Mouse (Mus musculus): ENCODE data around the gene Pramel1. TPM values are rescaled to one million over a fixed set of nuclear protein-coding genes. Genes with fewer than 3 reads are reported as not detected.
"Not testable (repeated sequence)": the region's sequence is repeated elsewhere in the genome, so short reads cannot be mapped to it uniquely, and the experiment has no call there.

Pramel1 gene
- not detected in 2 replicates for polyA plus RNA-seq (2015; fragmentation: Nextera tagmentation; extraction: Ambion mirVana)

GRCm38 (mm10) chr4:143394181-143394580 lies at the start of gene Pramel1:
Pramel1 (plus strand) TSS chr4:143394428.
- H3K9me3 ChIP-seq (replicated peaks): no peaks in the 10 kb centered on the region; the same call in 1 of the 2 replicates
- no peaks in the 10 kb centered on the region for H3K36me3 ChIP-seq (ENCODE audit: poor library complexity, severe bottlenecking)
- no peak for ATAC-seq
- H3K4me3 ChIP-seq: no peak within 1 kb of the TSS
- H3K9ac ChIP-seq: no peak within 1 kb of the TSS
- H3K27ac ChIP-seq: no peak within 1 kb of the TSS
- 84% methylated on average over 26 of the region's 26 CpGs for WGBS
- H3K27me3 ChIP-seq: no peaks in the 10 kb centered on the region
- H3K4me1 ChIP-seq: no peaks in the 10 kb centered on the region
- no peak within 1 kb of the TSS for H3K4me2 ChIP-seq

GRCm38 (mm10) chr4:143345491-143345890 lies 48.7 kb upstream of the Pramel1 start:
- not testable (repeated sequence) for ATAC-seq; H3K27ac ChIP-seq; H3K9ac ChIP-seq; H3K9me3 ChIP-seq (replicated peaks); H3K4me3 ChIP-seq; H3K36me3 ChIP-seq (ENCODE audit: poor library complexity, severe bottlenecking); H3K4me2 ChIP-seq
- 92% methylated on average over 5 of the region's 5 CpGs for WGBS
- Histone ChIP-seq H3K27me3 (peaks cover 33% of the 10 kb centered on the region), H3K4me1 (peaks cover 13% of the 10 kb centered on the region)

- Histone ChIP-seq H3K36me3 (ENCODE audit: poor library complexity, severe bottlenecking) (no peaks in the 10 kb centered on the region), H3K4me1 (peaks cover 15% of the 10 kb centered on the region), H3K9ac (no peak overlapping the region), H3K4me3 (no peak overlapping the region), H3K27me3 (peaks cover 59% of the 10 kb centered on the region), H3K27ac (no peak overlapping the region), H3K4me2 (no peak overlapping the region), H3K9me3 (replicated peaks) (no peaks in the 10 kb centered on the region)
- WGBS: 28% methylated on average over 5 of the region's 5 CpGs
- no peak for ATAC-seq
Measured at GRCm38 (mm10) chr4:143348678-143349077, 45.5 kb upstream of the Pramel1 start.

GRCm38 (mm10) chr4:143349484-143349906 lies 44.7 kb upstream of the Pramel1 start, which contains the start of gene Lrrc38:
Lrrc38 (plus strand) TSS chr4:143349757.
- no peaks in the 10 kb centered on the region for H3K9me3 ChIP-seq (replicated peaks)
- peak within 1 kb of the TSS; percentile 48 for H3K9ac ChIP-seq
- peak; percentile 41; the same call in 1 of the 2 replicates for ATAC-seq
- peak within 1 kb of the TSS; percentile 50 for H3K4me3 ChIP-seq
- no peak within 1 kb of the TSS for H3K27ac ChIP-seq
- peaks cover 59% of the 10 kb centered on the region for H3K27me3 ChIP-seq
- H3K4me1 ChIP-seq: peaks cover 15% of the 10 kb centered on the region
- no peaks in the 10 kb centered on the region for H3K36me3 ChIP-seq (ENCODE audit: poor library complexity, severe bottlenecking)
- H3K4me2 ChIP-seq: peak within 1 kb of the TSS; percentile 92
- under 1% methylated on average over 19 of the region's 19 CpGs for WGBS

- Histone ChIP-seq H3K9me3 (replicated peaks) (no peaks in the 10 kb centered on the region), H3K27me3 (peaks cover 59% of the 10 kb centered on the region), H3K4me3 (peak overlapping the region; percentile 50), H3K4me1 (peaks cover 15% of the 10 kb centered on the region), H3K4me2 (peak overlapping the region; percentile 92), H3K9ac (peak overlapping the region; percentile 48), H3K36me3 (ENCODE audit: poor library complexity, severe bottlenecking) (no peaks in the 10 kb centered on the region), H3K27ac (no peak overlapping the region)
- peak; percentile 38; the same call in 1 of the 2 replicates for ATAC-seq
- 5% methylated on average over 71 of the region's 72 CpGs for WGBS
Measured at GRCm38 (mm10) chr4:143350047-143351015, 43.9 kb upstream of the Pramel1 start.

- Histone ChIP-seq H3K36me3 (ENCODE audit: poor library complexity, severe bottlenecking) (no peaks in the 10 kb centered on the region), H3K4me3 (no peak overlapping the region), H3K9ac (no peak overlapping the region), H3K4me1 (peaks cover 15% of the 10 kb centered on the region), H3K27me3 (peaks cover 58% of the 10 kb centered on the region), H3K4me2 (no peak overlapping the region), H3K9me3 (replicated peaks) (no peaks in the 10 kb centered on the region), H3K27ac (no peak overlapping the region)
- ATAC-seq: no peak
- WGBS: 75% methylated on average over 4 of the region's 4 CpGs
Measured at GRCm38 (mm10) chr4:143352301-143352700, 41.9 kb upstream of the Pramel1 start.

- Histone ChIP-seq H3K4me3 (no peak overlapping the region), H3K27me3 (no peaks in the 10 kb centered on the region), H3K9me3 (replicated peaks) (no peaks in the 10 kb centered on the region), H3K4me2 (no peak overlapping the region), H3K27ac (no peak overlapping the region), H3K4me1 (peaks cover 3% of the 10 kb centered on the region; the same call in 1 of the 2 replicates), H3K9ac (no peak overlapping the region), H3K36me3 (ENCODE audit: poor library complexity, severe bottlenecking) (no peaks in the 10 kb centered on the region)
- WGBS: 68% methylated on average over 10 of the region's 10 CpGs
- no peak for ATAC-seq
Measured at GRCm38 (mm10) chr4:143361520-143361919, 32.7 kb upstream of the Pramel1 start.

GRCm38 (mm10) chr4:143366415-143367041 lies 27.7 kb upstream of the Pramel1 start:
- 20% methylated on average over 15 of the region's 15 CpGs for WGBS
- Histone ChIP-seq H3K9me3 (replicated peaks) (no peaks in the 10 kb centered on the region), H3K27me3 (no peaks in the 10 kb centered on the region), H3K4me2 (no peak overlapping the region; the same call in 1 of the 2 replicates), H3K9ac (no peak overlapping the region), H3K4me1 (peaks cover 5% of the 10 kb centered on the region; the same call in 1 of the 2 replicates), H3K27ac (no peak overlapping the region), H3K36me3 (ENCODE audit: poor library complexity, severe bottlenecking) (no peaks in the 10 kb centered on the region), H3K4me3 (no peak overlapping the region)
- no peak for ATAC-seq

- Histone ChIP-seq H3K27me3 (no peaks in the 10 kb centered on the region), H3K9me3 (replicated peaks) (no peaks in the 10 kb centered on the region), H3K4me1 (peaks cover 13% of the 10 kb centered on the region), H3K9ac (no peak overlapping the region), H3K36me3 (ENCODE audit: poor library complexity, severe bottlenecking) (no peaks in the 10 kb centered on the region), H3K4me3 (no peak overlapping the region), H3K4me2 (no peak overlapping the region; the same call in 1 of the 2 replicates), H3K27ac (no peak overlapping the region)
- no peak for ATAC-seq
- 35% methylated on average over 7 of the region's 7 CpGs for WGBS
Measured at GRCm38 (mm10) chr4:143379480-143379879, 14.7 kb upstream of the Pramel1 start.

GRCm38 (mm10) chr4:143379931-143380715 lies 14.1 kb upstream of the Pramel1 start:
- H3K36me3 ChIP-seq (ENCODE audit: poor library complexity, severe bottlenecking): no peaks in the 10 kb centered on the region
- peak; percentile 55; the same call in 1 of the 2 replicates for ATAC-seq
- H3K9me3 ChIP-seq (replicated peaks): no peaks in the 10 kb centered on the region
- peaks cover 13% of the 10 kb centered on the region for H3K4me1 ChIP-seq
- H3K27me3 ChIP-seq: no peaks in the 10 kb centered on the region
- H3K9ac ChIP-seq: no peak overlapping the region
- no peak overlapping the region; the same call in 1 of the 2 replicates for H3K4me2 ChIP-seq
- WGBS: 34% methylated on average over 15 of the region's 15 CpGs
- H3K4me3 ChIP-seq: no peak overlapping the region
- no peak overlapping the region for H3K27ac ChIP-seq

- ATAC-seq: no peak
- 0% methylated on average over 5 of the region's 5 CpGs for WGBS
Measured at GRCm38 (mm10) chr4:143380716-143381004, 13.6 kb upstream of the Pramel1 start.

More at GRCm38 (mm10) chr4:143380716-143381004, 13.6 kb upstream of the Pramel1 start:
- no peak overlapping the region for H3K9ac ChIP-seq
- H3K36me3 ChIP-seq (ENCODE audit: poor library complexity, severe bottlenecking): no peaks in the 10 kb centered on the region
- no peaks in the 10 kb centered on the region for H3K9me3 ChIP-seq (replicated peaks)
- no peaks in the 10 kb centered on the region for H3K27me3 ChIP-seq
- peaks cover 13% of the 10 kb centered on the region for H3K4me1 ChIP-seq
- no peak overlapping the region for H3K27ac ChIP-seq
- no peak overlapping the region for H3K4me2 ChIP-seq
- no peak overlapping the region for H3K4me3 ChIP-seq
